14 mouse cellular contexts compared by ENCODE assay signal in genomic region chr19:57138045-57138444, GRCm38 (mm10).
A peak's percentile ranks its signal among the peaks of the same experiment; 100 is the strongest.
DNase-seq lines count a peak whose midpoint lies in the region; ATAC-seq and TF ChIP-seq lines count a peak whose summit lies in the region.
"Had no signal": no experiment of that assay in that cellular context is flagged by ENCODE, and none has a peak within 500 bp of the region (broad histone marks: within the 10 kb centered on the region; RNA-seq: fewer than 3 reads in every experiment).

No protein-coding gene starts in this region.

- no peaks in the 10 kb centered on the region for H3K4me1 ChIP-seq in liver, postnatal 0 days (ENCODE audit: insufficient read depth)
- H3K4me1 ChIP-seq in liver, embryonic 11.5 days (replicated peaks; ENCODE audit: control insufficient read depth, insufficient read depth, low read length) = peaks cover 4% of the 10 kb centered on the region

- no peak overlapping the region for H3K9ac ChIP-seq in liver, postnatal 0 days (replicated peaks)
- no peak overlapping the region for H3K9ac ChIP-seq in liver, embryonic 11.5 days (ENCODE audit: low read depth, low read length)
- H3K9ac ChIP-seq: neural tube, embryonic 12.5 days had no signal

- ATAC-seq in liver, postnatal 0 days = no peak
- ATAC-seq in liver, embryonic 11.5 days (replicated peaks; ENCODE audit: low FRiP score) = no peak
- ATAC-seq: inflammation-experienced regulatory T-cells, adult 6 months had no signal

- no peaks in the 10 kb centered on the region for H3K27me3 ChIP-seq in liver, postnatal 0 days (ENCODE audit: insufficient read depth, low read length)
- no peaks in the 10 kb centered on the region for H3K27me3 ChIP-seq in liver, embryonic 11.5 days (replicated peaks; ENCODE audit: control insufficient read depth, insufficient read depth, low read length)
- H3K27me3 ChIP-seq: neural tube, embryonic 12.5 days had no signal

- TF ChIP-seq EP300 in liver, postnatal 0 days (IDR thresholded peaks at IDR 0.05; ENCODE audit: low read depth) = no peak

- H3K27ac ChIP-seq in gastrocnemius, adult 2 months = peak overlapping the region; percentile 63
- no peak overlapping the region for H3K27ac ChIP-seq in liver, postnatal 0 days (ENCODE audit: low read depth)
- no peak overlapping the region for H3K27ac ChIP-seq in liver, embryonic 11.5 days (ENCODE audit: low read depth, low read length)
- H3K27ac ChIP-seq: neural tube, embryonic 12.5 days had no signal

- H3K4me3 ChIP-seq in gastrocnemius, adult 2 months = no peak overlapping the region
- no peak overlapping the region for H3K4me3 ChIP-seq in liver, postnatal 0 days (ENCODE audit: low read depth, low read length)
- no peak overlapping the region for H3K4me3 ChIP-seq in liver, embryonic 11.5 days (ENCODE audit: low read depth, low read length)
- H3K4me3 ChIP-seq: neural tube, embryonic 12.5 days had no signal

- no peak overlapping the region for H3K4me2 ChIP-seq in liver, postnatal 0 days (ENCODE audit: low read depth, low read length)
- no peak overlapping the region for H3K4me2 ChIP-seq in liver, embryonic 11.5 days
- H3K4me2 ChIP-seq: neural tube, embryonic 12.5 days had no signal

- intact Hi-C loops in gastrocnemius, adult 2 months (cut with DNase I) = loop anchor here (1.0 to 10.0 kb wide), 2 partner anchors 191 to 213 kb away; no protein-coding TSS in a partner anchor
- intact Hi-C loops in gastrocnemius, postnatal 14 days (cut with DNase I; ENCODE audit: low total_unique reads) = loop anchor here (10.0 kb wide), 1 partner anchor 223 kb away; no protein-coding TSS in a partner anchor

- 0 out of 2 replicates have a peak, but pooled peaks cover 2% of the 10 kb centered on the region for H3K36me3 ChIP-seq in liver, postnatal 0 days (replicated peaks; ENCODE audit: insufficient read depth, low read length)
- no peaks in the 10 kb centered on the region for H3K36me3 ChIP-seq in liver, embryonic 11.5 days (ENCODE audit: control insufficient read depth, insufficient read depth, low read length)
- H3K36me3 ChIP-seq: neural tube, embryonic 12.5 days had no signal

- no peak for DNase-seq in gastrocnemius, adult 2 months
- no peak for DNase-seq in gastrocnemius, postnatal 14 days
- no peak for DNase-seq in liver, postnatal 0 days
- no peak for DNase-seq in liver, embryonic 11.5 days (ENCODE audit: low spot score)
- peak; percentile 6 for DNase-seq in MEL-GATA-1-ER (ENCODE audit: extremely low read depth, low read depth)
- peak; percentile 63 for DNase-seq in induced T-regulatory cell, adult 2 months (ENCODE audit: low read depth)
- no peak for DNase-seq in T-cell, adult 2 months (ENCODE audit: low spot score)
- no peak for DNase-seq in urinary bladder, postnatal 4 days (ENCODE audit: low spot score in 2 of 2)
- DNase-seq: adrenal gland, postnatal 14 days; heart, adult 18-20 months; lung, postnatal 4 days; right cerebral cortex, postnatal 25 days had no signal

- TF ChIP-seq CTCF in gastrocnemius, adult 2 months (IDR thresholded peaks at IDR 0.05) = peak; percentile 64
- peak; percentile 37; the same call in 1 of the 2 replicates for TF ChIP-seq CTCF in liver, postnatal 0 days (IDR thresholded peaks at IDR 0.05; ENCODE audit: low read depth)

- H3K9me3 ChIP-seq in liver, postnatal 0 days (ENCODE audit: low read length) = no peaks in the 10 kb centered on the region
- no peaks in the 10 kb centered on the region for H3K9me3 ChIP-seq in liver, embryonic 11.5 days (ENCODE audit: control insufficient read depth, low read length)
- H3K9me3 ChIP-seq: neural tube, embryonic 12.5 days had no signal

Comparison
In these comparisons a context has a peak if more than half of its experiments do, and no peak if none do; other contexts are left out.
1. DNase-seq: peak in MEL-GATA-1-ER (single experiment) and induced T-regulatory cell, adult 2 months (single experiment); none in gastrocnemius, adult 2 months (single experiment), gastrocnemius, postnatal 14 days (single experiment), liver, postnatal 0 days (single experiment), liver, embryonic 11.5 days (single experiment), T-cell, adult 2 months (single experiment) and urinary bladder, postnatal 4 days (0 of 2).